Mouse (Mus musculus): ENCODE data around the gene Colec11. TPM values are rescaled to one million over a fixed set of nuclear protein-coding genes. Genes with fewer than 3 reads are reported as not detected.

Gene Colec11
- polyA plus RNA-seq, 1 experiment from 2014 or later: 0.85 TPM

DNA sequence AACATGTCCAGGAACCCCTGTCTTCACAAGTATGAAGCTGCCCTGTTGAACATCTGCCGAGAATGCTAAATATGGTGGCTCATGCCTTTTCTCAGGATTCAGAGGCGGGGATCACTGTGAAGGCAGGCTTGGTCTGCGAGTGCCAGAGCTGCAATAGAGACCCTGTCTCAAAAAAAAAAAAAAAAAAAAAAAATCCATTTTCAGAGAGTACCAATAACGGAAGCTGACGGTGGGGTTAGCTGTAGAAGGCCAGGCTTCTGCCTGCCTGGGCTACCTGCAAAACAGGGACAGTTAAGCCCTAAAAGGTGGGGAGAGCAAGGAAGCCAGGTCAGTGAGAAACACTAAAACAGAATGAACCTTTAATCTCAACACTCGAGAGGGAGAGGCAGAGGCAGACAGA, 13.4 kb upstream of the Colec11 start:
- Histone ChIP-seq H3K36me3 (ENCODE audit: control insufficient read depth, insufficient read depth) (peaks cover 25% of the 10 kb centered on the region), H3K4me3 (ENCODE audit: low read depth, low read length) (peak overlapping the region; percentile 78), H3K4me1 (replicated peaks; ENCODE audit: control insufficient read depth, insufficient read depth, low read length) (no peaks in the 10 kb centered on the region), H3K9ac (ENCODE audit: low read depth, low read length) (peak overlapping the region; percentile 98; the same call in 1 of the 2 replicates), H3K27ac (ENCODE audit: low read depth, low read length) (no peak overlapping the region), H3K4me2 (replicated peaks; ENCODE audit: low read depth) (peak overlapping the region; percentile 66), H3K27me3 (replicated peaks; ENCODE audit: control insufficient read depth, insufficient read depth, low read length) (no peaks in the 10 kb centered on the region), H3K9me3 (ENCODE audit: control insufficient read depth) (no peaks in the 10 kb centered on the region)
- WGBS: 90% methylated on average over 6 of the region's 6 CpGs
- TF ChIP-seq CTCF (IDR thresholded peaks at IDR 0.05; ENCODE audit: low read depth): no peak
- ATAC-seq: no peak

- Histone ChIP-seq H3K9me3 (ENCODE audit: control insufficient read depth) (no peaks in the 10 kb centered on the region), H3K36me3 (ENCODE audit: control insufficient read depth, insufficient read depth) (peaks cover 32% of the 10 kb centered on the region), H3K4me1 (replicated peaks; ENCODE audit: control insufficient read depth, insufficient read depth, low read length) (no peaks in the 10 kb centered on the region), H3K4me3 (ENCODE audit: low read depth, low read length) (peak within 1 kb of the TSS; percentile 78), H3K9ac (ENCODE audit: low read depth, low read length) (peak within 1 kb of the TSS; percentile 98), H3K4me2 (replicated peaks; ENCODE audit: low read depth) (peak within 1 kb of the TSS; percentile 73), H3K27me3 (replicated peaks; ENCODE audit: control insufficient read depth, insufficient read depth, low read length) (no peaks in the 10 kb centered on the region), H3K27ac (ENCODE audit: low read depth, low read length) (peak within 1 kb of the TSS; percentile 87)
- no peak for TF ChIP-seq CTCF (IDR thresholded peaks at IDR 0.05; ENCODE audit: low read depth)
- 4% methylated on average over 69 of the region's 69 CpGs for WGBS
- peak; percentile 97 for ATAC-seq
Measured at GRCm38 (mm10) chr12:28635535-28636476, 12.6 kb upstream of the Colec11 start, which contains the start of gene Rps7. Gene Rps7, minus strand, starts transcription at chr12:28635953.

- no peak for TF ChIP-seq CTCF (IDR thresholded peaks at IDR 0.05; ENCODE audit: low read depth)
- no peaks in the 10 kb centered on the region for H3K9me3 ChIP-seq (ENCODE audit: control insufficient read depth)
- no peaks in the 10 kb centered on the region for H3K4me1 ChIP-seq (replicated peaks; ENCODE audit: control insufficient read depth, insufficient read depth, low read length)
- H3K9ac ChIP-seq (ENCODE audit: low read depth, low read length): peak overlapping the region; percentile 98
- peak; percentile 32; the same call in 1 of the 2 replicates for ATAC-seq
- H3K4me3 ChIP-seq (ENCODE audit: low read depth, low read length): peak overlapping the region; percentile 78
- peaks cover 39% of the 10 kb centered on the region for H3K36me3 ChIP-seq (ENCODE audit: control insufficient read depth, insufficient read depth)
- WGBS: under 1% methylated on average over 23 of the region's 23 CpGs
- no peaks in the 10 kb centered on the region for H3K27me3 ChIP-seq (replicated peaks; ENCODE audit: control insufficient read depth, insufficient read depth, low read length)
- peak overlapping the region; percentile 73 for H3K4me2 ChIP-seq (replicated peaks; ENCODE audit: low read depth)
- H3K27ac ChIP-seq (ENCODE audit: low read depth, low read length): peak overlapping the region; percentile 87
Measured at GRCm38 (mm10) chr12:28635058-28635534, 11.9 kb upstream of the Colec11 start.

GRCm38 (mm10) chr12:28628436-28628835, 5.3 kb upstream of the Colec11 start:
- WGBS: 95% methylated on average over 2 of the region's 2 CpGs
- Histone ChIP-seq H3K4me3 (ENCODE audit: low read depth, low read length) (no peak overlapping the region), H3K36me3 (ENCODE audit: control insufficient read depth, insufficient read depth) (peaks cover 51% of the 10 kb centered on the region), H3K27ac (ENCODE audit: low read depth, low read length) (no peak overlapping the region), H3K4me1 (replicated peaks; ENCODE audit: control insufficient read depth, insufficient read depth, low read length) (no peaks in the 10 kb centered on the region), H3K9me3 (ENCODE audit: control insufficient read depth) (no peaks in the 10 kb centered on the region), H3K4me2 (replicated peaks; ENCODE audit: low read depth) (no peak overlapping the region), H3K27me3 (replicated peaks; ENCODE audit: control insufficient read depth, insufficient read depth, low read length) (no peaks in the 10 kb centered on the region), H3K9ac (ENCODE audit: low read depth, low read length) (no peak overlapping the region)
- ATAC-seq: no peak
- no peak for TF ChIP-seq CTCF (IDR thresholded peaks at IDR 0.05; ENCODE audit: low read depth)

DNA sequence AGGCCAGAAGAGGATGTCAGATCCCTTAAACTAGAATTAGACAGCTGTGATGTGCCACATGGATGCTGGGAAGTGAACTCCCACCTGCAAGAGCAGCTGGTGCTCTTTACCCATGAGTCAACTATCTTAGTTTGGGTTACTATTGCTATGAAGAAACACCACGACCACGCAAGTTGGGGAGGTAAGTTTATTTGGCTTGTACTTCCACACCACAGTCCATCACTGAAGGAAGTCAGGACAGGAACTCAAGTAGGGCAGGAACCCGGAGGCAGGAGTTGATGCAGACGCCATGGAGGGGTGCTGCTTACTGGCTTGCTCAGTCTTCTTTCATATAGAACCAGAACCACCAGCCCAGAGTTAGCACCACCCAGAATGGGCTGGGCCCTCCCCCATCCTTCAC, 3.9 kb upstream of the Colec11 start:
- no peak overlapping the region for H3K4me3 ChIP-seq (ENCODE audit: low read depth, low read length)
- H3K4me1 ChIP-seq (replicated peaks; ENCODE audit: control insufficient read depth, insufficient read depth, low read length): no peaks in the 10 kb centered on the region
- no peaks in the 10 kb centered on the region for H3K9me3 ChIP-seq (ENCODE audit: control insufficient read depth)
- H3K27ac ChIP-seq (ENCODE audit: low read depth, low read length): no peak overlapping the region
- H3K36me3 ChIP-seq (ENCODE audit: control insufficient read depth, insufficient read depth): peaks cover 38% of the 10 kb centered on the region
- ATAC-seq: no peak
- no peak overlapping the region for H3K9ac ChIP-seq (ENCODE audit: low read depth, low read length)
- H3K27me3 ChIP-seq (replicated peaks; ENCODE audit: control insufficient read depth, insufficient read depth, low read length): no peaks in the 10 kb centered on the region
- WGBS: 46% methylated on average over 4 of the region's 4 CpGs
- TF ChIP-seq CTCF (IDR thresholded peaks at IDR 0.05; ENCODE audit: low read depth): no peak
- no peak overlapping the region for H3K4me2 ChIP-seq (replicated peaks; ENCODE audit: low read depth)

GRCm38 (mm10) chr12:28625407-28625806, 2.2 kb upstream of the Colec11 start:
- no peak for TF ChIP-seq CTCF (IDR thresholded peaks at IDR 0.05; ENCODE audit: low read depth)
- WGBS: 75% methylated on average over 7 of the region's 7 CpGs
- ATAC-seq: no peak
- Histone ChIP-seq H3K27ac (ENCODE audit: low read depth, low read length) (no peak overlapping the region), H3K36me3 (ENCODE audit: control insufficient read depth, insufficient read depth) (peaks cover 21% of the 10 kb centered on the region), H3K9ac (ENCODE audit: low read depth, low read length) (no peak overlapping the region), H3K9me3 (ENCODE audit: control insufficient read depth) (no peaks in the 10 kb centered on the region), H3K4me2 (replicated peaks; ENCODE audit: low read depth) (no peak overlapping the region), H3K4me1 (replicated peaks; ENCODE audit: control insufficient read depth, insufficient read depth, low read length) (no peaks in the 10 kb centered on the region), H3K4me3 (ENCODE audit: low read depth, low read length) (no peak overlapping the region), H3K27me3 (replicated peaks; ENCODE audit: control insufficient read depth, insufficient read depth, low read length) (no peaks in the 10 kb centered on the region)
